Mouse (Mus musculus): ENCODE results near the gene Myo1a.
"Not testable (repeated sequence)": the region's sequence is repeated elsewhere in the genome, so short reads cannot be mapped to it uniquely, and the experiment has no call there.

Gene Myo1a

GRCm38 (mm10) chr10:127704766-127705220 is at the start of gene Myo1a:
Gene Myo1a, plus strand, starts transcription at chr10:127705170.
- no peak for DNase-seq

DNA sequence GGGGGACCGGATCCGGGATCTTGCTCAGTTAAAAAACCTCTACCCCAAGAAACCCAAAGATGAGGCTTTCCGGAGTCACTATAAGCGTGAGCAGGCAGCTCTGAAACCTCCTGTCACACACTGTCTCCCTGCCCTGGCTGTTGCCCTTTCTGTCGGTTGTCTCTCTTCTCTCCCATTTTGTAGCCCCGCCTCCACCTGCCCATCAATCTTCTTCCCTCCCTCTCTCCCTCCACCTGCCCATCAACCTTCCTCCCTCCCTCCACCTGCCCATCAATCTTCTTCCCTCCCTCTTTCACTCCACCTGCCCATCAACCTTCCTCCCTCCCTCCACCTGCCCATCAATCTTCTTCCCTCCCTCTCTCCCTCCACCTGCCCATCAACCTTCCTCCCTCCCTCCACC is 47.4 kb upstream of the Myo1a start:
- not testable (repeated sequence) for DNase-seq

GRCm38 (mm10) chr10:127658076-127658475 is 46.9 kb upstream of the Myo1a start:
- DNase-seq = no peak

DNA sequence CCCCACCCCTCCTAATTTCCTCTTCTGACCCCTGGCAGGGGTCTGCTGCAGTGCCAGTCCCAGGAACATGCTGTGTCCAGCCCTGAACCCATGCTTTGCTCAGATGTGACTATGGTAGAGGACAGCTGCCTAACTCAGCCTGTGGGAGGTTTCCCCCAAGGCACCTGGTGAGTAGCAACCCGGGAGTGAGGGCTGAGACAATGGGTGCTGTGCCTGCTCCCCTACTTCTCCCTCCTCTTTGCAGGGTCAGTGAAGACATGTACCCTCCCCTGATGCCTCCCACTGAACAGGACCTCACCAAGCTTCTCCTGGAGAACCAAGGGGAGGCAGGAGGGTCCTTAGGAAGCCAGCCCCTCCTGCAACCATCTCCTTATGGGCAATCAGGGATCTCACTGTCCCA is 45.4 kb upstream of the Myo1a start:
- no peak for DNase-seq

DNA sequence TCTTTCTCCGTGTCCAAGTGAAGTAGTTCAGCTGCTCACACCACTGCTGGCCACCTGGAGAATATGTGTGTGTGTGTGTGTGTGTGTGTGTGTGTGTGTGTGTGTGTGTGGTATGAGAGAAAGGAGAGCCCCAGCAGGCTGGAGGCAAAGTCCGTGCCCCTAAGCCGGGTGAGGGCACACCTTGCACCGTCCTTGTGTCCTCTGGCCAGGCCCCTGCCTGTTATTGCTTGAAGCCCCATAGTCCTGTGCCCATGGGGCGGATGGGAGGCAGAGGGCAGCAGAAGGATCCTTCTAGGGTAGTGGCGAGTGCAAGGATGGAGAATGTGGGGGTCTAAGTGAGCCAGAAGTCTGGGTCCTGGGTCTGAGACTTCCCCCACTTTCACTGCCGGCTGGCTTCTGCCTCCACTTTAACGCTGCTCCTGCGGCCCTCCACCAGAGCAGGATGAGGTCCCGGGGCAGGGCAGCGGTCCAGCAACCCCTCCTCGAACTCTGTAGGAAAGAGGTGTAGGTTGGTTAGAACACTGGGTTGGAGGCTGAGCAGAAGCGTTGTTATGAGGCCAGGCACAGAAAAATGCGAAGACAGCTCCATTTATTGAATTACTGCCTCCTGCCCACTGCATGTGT is 43.6 kb upstream of the Myo1a start:
- no peak for DNase-seq

GRCm38 (mm10) chr10:127661915-127662663 is 42.9 kb upstream of the Myo1a start:
- peak; percentile 78 for DNase-seq

DNA sequence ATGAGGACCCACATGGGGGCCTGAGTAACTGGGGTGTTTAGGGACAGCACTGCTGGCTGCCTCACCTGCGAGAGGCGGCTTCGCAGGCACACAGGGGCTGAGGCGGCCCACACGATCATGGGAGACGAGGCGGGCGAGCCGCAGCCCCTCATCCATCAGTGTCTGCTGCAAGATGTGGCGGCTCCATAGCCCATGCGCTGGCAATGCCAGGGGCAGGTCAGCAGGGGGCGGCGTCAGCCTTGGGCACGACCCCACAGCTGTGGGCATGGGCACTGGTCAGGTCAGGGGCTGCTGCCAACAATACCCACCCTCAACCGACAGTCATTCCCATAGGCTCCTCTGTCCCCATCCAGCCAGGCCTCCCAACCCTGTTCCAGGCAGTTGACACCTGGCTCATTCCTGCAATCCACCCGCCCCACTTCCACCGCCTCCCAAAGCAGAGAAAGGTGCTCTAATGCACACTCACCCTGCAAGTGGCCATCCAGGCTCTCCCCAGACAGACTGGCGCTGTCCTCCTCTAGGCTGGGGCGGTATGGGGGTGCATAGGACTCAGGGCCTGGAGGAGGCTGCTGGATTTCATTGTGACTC is 42.2 kb upstream of the Myo1a start:
- peak; percentile 76 for DNase-seq

DNA sequence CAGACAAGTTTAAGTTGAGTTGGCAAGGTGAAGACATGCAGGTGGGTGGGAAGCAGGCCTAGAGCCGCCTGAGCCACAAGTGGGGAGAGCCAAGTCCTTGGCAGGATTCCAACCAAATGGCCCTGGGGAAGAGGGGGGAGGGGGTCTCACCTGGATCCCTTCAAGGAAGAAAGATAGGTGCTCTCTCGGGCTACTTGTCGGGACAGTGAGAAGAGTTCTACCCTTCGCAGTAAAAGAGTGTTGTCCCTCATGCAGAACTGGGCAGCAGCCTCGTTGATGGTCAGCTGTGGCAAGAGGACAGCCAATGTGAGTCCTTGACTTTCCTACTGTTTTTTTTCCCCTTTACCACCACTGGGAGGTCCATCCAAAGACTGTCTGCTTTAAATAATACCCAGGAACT is 41.4 kb upstream of the Myo1a start:
- DNase-seq = peak; percentile 63

- DNase-seq = no peak
These were observed 40.8 kb upstream of the Myo1a start for GRCm38 (mm10) chr10:127664166-127664565.

GRCm38 (mm10) chr10:127664891-127665290 is 40.1 kb upstream of the Myo1a start:
- no peak for DNase-seq

DNA sequence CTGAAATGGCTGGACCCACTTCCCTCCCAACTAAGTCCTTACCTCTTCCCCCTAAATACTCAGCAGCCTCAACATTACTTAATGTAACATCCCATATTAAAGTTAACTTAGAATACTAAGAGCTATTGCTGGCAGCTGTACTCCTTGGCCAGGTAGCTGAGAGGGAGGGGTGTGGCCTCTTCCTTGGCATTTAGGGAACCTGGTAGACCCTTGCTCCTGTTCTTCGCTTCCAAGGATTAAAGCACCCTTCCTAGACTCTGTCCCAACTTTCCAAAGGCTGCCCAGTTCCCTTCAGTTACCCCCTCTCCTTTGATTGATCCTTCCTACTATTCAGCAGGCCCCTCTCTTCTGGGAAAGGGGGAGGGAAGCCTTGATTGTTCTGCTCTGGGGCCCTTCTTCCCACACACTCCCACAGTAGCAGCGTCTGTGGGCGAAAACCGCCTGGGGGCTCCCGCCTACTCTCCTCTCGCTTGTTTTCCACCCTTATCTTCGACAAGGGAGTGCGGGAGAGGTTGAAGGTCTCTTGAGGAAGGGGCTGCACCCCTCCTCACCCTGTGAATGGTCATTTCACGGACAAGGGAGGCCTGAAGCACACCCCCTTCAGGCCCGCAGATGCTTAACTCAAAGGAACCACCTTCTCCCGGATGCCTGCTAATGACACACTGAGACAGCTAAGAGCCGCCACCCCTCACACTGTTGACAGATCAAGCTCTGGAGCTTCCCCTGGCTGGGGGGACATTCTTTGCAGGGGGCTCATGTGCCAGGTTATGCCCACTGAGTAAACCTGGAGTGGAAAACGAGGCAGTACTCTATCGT is 39.4 kb upstream of the Myo1a start:
- DNase-seq = peak; percentile 69

GRCm38 (mm10) chr10:127666501-127667268 is 38.3 kb upstream of the Myo1a start, which contains the start of gene Nemp1:
Gene Nemp1, plus strand, starts transcription at chr10:127666901.
- peak; percentile 92 for DNase-seq

GRCm38 (mm10) chr10:127667269-127668092 is 37.5 kb upstream of the Myo1a start:
- peak; percentile 90 for DNase-seq

DNA sequence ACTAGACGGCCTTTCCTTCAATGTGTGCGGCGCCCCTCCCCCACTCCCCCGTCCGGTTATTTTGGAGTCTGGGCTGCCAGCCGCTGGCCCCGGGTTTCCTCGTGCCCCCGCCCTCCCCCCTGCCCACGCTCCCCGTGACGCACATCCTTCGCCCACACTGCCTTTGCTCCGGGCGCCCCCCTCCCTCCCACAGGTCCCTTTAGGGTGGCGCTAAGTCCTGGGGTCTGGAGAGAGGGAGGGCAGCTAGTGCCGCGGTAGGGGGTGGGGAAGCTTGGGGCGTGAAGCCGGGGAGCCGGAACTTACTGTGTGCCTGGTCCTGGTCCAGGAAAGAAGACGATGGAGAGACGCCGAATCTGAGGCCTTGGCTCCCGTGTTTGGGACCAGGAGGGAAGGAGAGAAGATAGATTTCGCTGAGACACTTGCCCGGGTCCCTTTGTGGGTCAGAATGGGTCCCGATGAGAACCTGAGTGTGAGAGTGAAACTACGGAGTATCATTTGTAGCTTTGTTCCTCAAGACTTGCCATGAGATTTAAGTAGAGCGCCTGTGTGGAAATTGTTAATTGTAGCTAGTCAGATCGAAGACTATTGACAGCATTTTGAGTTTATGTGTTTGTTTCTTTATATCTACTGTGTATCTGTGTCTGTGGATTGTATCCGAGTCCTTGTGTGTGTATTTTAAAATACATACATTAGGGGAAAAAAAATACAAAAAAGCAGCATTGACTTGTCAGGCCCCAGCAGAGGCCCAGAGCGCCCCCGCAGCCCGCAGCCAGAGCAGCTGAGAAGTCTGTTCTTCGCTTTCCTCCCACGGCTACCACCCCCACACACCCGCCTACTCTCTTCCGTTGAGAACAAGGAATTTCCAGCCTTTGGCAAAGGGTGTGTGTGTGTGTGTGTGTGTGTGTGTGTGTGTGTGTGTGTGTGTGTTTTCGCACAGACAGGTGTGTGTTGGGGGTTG is 36.6 kb upstream of the Myo1a start, which contains the start of gene Nab2:
Gene Nab2 (minus strand): TSS at position 476 of the 958 bp plus-strand sequence.
- DNase-seq = peak; percentile 81

DNA sequence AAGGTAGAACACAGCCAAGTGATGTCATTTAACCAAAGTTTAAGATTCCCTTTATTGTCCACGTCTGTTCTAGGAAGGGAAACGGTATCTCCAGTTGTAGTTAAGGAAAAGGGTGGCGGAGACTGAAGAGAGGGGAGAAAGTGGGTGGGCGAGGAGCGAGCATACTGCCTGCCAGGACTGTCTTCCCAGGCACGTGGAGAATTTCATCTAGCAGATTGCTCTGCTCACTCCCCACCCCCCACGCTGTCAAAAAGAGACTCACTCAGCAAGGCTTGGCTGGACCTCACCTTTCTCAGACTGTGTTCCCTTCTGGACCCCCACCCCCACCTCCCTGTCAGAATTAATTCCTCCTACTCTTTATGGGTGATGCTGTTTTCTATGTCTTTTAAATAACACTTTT is 35.8 kb upstream of the Myo1a start:
- DNase-seq = peak; percentile 68

GRCm38 (mm10) chr10:127670185-127670584 is 34.8 kb upstream of the Myo1a start:
- no peak for DNase-seq

DNA sequence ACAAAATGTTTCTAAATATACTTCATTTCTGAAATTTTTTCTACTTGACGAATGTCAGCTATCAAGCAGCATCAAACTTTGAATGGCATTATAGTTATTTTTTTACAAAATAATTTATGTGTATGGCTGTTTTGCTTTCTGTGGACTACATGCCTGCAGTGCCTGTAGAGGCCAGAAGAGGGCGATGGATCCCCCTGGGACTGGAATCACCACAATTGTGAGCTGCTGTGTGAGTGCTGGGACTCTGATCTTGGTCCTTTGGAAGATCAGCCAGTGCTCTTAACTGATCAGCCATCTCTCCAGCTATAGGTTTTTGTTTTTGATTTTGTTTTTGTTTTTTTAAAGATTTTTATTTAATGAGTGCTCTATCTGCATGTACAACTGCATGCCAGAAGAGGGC is 33.7 kb upstream of the Myo1a start:
- DNase-seq = no peak

DNA sequence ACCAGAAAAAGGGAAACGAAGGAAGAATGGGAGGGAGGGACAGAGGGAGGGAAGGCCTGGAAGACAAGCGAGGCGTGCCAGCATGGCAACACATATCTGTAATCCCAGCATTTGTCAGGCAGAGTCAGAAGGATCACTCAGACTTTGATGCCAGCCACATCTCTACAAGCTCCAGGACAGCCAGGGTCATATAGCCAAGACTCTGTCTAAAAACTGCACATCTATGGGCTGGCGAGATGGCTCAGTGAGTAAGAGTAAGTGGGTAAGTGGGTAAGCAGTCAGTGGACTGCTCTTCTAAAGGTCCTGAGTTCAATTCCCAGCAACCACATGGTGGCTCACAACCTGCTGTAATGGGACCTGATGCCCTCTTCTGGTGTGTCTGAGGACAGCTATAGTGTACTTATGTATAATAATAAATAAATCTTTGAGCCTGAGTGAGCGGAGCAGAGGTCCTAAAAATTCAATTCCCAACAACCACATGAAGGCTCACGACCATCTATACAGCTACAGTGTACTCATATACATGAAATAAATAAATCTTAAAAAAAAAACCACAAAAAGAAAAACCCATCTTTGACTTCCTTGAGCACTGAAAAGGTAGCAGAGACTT is 30.8 kb upstream of the Myo1a start:
- DNase-seq = peak; percentile 56

- DNase-seq = peak; percentile 92
These were observed 30.0 kb upstream of the Myo1a start for GRCm38 (mm10) chr10:127674794-127675522.

All from cerebellum, adult 9-11 months (tissue).